Mouse (Mus musculus) kidney, postnatal 36 days (tissue): ENCODE results near the gene Ankrd33b.
A peak's percentile ranks its signal among the peaks of the same experiment; 100 is the strongest.

Experiments
- DNase-seq, 2 experiments: peaks; one replicate each; pipeline ENCODE4 v3.0.0; 2021 to 2022; ENCODE audit warnings: mixed read lengths in 2 of 2

The Ankrd33b gene

DNA sequence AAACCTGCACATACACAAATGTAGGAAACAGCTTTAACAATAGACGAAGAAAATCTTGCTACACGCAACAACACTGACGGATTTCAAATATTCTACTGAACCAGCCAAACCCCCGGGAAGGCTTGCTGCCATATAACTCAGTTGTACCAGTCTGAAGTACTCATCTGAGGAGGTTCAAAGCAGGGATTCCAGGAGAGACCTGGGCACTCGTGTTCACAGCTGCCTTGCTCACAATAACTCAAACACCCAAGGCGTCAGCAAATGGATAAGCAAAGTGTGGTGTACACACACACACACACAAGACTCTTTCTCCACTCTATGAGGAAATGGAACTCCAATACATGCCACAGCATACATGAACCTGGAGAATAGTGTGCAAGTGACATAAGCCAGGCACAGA lies 29.5 kb downstream of the Ankrd33b start:
- DNase-seq: no peak

DNA sequence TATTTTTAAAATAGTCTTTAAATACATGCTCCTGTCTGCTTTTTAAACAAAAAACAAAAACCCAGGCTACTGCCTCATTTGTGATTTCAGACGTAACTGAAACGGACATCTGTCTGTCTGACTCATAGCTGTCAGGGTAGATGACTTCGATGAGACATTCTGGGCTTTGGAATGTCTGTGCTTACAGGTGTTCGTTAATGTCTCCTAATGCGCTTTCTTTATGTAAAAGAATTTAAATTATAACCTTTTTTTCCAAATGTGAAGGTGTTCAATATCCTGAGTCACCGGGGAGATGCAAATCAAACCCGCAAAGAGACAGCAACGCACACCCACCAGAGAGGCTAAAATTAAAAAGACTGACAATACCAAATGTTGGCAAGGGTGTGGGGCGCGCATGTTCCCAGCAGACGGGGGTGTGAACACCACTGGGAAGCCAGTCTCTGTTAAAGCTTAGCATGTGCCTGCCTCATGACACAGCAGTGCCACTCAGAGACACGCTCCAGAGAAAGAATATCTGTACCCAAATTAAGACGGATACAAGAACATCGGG lies 30.3 kb downstream of the Ankrd33b start:
- DNase-seq: no peak

DNA sequence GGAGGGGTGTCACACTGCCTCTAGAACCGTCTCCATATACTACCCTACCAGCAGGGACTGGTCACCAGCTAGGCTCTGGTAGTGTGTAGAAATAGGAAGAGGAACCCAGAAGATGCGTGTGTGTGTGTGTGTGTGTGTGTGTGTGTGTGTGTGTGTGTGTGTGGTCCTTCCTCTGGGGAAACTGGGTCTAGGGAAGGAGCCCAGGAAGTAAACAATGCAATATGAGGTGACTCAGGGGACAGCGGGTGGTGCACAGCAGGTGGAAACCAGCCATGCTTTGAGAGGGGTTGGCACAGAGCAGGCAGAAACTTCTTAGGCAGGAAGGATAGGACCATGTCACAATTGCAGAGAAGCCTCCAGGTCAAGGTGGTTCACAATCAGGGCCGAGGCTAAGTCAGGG lies 30.8 kb downstream of the Ankrd33b start:
- DNase-seq: peak in 1 of 2 experiments; percentile 27

DNA sequence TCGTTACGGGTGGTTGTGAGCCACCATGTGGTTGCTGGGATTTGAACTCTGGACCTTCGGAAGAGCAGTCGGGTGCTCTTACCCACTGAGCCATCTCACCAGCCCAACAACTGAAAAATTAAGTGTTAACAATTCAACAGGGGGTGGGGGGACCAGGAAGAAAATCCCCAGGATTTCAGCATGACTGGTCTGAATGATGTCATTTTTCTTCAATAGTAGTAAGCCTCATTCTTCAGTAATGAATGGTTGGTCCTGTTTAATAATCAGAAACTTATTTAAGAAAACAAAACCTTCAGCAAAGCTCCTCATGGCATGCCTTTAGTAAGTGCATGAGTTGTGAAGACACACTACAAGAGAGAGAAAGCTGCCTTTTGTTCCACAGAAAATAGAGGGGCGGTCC lies 32.7 kb downstream of the Ankrd33b start:
- no peak for DNase-seq

DNA sequence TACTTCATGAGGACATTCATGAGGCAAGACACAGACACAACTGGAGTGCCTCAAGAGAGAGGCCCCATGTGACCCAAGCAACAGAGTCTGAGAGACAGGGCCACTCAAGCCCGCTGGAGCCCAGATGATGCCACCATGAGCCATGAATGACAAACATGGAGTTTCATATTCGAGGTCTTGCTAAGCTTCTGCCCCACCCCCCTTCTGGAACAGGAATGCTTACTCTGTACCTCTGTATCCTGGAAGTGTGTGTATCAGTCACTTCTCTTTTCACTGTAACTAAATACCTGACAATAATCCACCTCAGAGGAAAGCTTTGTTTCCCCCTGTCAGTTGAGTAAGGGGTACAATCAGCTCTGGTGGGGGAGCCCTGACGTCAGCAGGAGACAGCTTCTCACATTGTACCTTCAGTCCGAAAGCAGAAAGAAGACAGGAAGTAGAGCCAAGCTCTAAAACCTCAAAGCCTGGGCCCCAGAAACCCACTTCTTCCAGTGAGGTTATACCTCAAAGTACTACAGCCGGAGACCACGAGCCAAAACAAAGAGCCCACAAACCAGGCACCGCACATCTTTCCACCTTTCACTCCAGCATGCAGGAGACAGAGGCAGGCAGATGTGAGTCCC lies 34.9 kb downstream of the Ankrd33b start:
- no peak for DNase-seq

DNA sequence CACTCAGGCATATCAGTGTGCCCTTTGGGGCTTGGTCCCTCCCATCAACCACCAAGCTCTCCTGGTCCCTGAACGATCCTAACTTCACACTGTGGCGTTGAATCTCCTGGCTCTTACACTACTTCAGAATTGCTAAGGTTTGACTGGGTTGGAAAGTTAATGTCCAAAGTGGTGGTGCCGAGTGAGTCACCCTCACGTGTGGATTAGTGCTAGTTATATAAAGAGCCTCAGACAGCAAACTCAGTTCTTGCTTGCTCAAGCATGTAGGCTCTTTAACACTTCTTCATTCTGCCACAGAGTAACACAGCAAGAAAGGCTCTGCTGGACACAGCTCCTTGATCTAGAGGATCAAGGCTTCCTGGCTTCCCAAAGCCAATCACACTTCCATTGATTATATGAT lies 35.8 kb downstream of the Ankrd33b start:
- peak; percentile 34 to 67 for DNase-seq

DNA sequence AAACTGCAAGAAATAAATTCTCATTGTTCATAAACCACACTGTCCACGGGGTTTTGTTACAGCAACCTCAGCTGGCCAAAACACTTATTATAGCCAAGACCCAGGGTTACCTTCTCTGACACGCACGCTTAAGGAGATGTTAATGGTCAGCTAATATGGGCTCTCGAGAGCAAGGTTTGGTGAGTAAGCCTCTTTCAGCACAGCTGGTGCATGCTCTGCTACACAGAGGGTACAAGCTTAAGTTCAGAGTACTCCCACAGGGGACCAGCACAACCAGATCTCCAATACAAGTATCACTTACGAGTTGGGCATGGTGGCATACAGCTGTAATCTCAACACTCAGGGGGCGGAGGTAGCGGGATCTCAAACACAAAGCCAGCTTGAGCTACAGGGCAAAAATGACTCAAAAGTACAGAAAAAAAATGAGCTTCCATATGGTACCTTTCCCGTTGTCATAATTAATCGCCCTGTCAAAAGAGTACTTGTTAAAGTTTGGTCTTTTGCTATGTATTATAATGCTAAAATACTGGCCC lies 39.4 kb downstream of the Ankrd33b start:
- DNase-seq: peak in 1 of 2 experiments; percentile 23

DNA sequence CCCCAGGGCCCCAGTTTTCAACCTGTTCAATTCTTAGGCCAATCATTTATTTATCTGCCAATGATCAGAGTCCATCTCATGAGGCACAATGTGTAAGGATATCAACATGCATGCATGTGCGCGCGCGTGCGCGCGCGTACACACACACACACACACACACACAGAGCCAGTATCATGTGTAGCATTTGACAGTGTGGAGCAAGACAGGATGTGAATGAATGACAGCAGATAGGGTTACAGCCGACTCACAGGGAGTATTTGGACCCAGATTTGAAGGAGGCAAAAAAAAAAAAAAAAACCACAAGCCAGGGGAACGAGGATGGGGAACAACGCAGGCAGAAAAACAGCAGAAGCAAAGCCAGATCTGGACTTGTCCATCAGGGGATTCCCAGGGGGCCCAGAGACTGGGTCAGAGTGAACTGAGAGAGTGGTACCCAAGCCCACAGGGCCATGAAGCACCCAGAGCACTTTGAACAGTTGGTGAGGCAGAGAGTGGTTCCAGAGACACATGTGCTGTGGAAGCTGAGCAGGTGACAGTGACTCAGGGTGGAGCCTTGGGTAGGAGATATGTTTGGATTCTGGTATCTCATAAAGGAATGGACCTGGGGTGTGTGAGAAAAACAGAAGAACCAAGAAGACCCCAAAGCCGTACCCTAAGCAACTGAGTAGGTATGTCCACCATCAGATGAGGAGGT lies 41.7 kb downstream of the Ankrd33b start:
- no peak for DNase-seq

DNA sequence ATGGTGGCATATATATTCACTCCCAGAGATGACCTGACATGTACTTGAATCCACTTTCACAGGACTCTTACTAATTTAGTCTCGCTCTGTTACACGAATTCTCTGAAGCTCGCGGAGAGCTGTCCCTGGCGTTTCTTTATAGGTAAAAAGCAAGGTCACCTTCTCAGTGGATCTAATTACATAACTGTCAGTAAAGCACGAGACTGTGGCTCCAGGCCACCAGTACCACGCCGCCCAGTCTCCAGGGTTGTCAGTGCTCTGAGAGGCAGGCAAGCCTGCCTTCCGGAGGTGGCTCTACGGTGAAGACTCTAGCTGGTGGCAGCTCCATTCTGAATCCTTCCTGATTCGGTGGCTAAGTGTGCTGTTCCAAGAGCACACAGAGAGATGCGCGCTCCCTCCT lies 43.0 kb downstream of the Ankrd33b start:
- DNase-seq: peak; percentile 55 to 56

DNA sequence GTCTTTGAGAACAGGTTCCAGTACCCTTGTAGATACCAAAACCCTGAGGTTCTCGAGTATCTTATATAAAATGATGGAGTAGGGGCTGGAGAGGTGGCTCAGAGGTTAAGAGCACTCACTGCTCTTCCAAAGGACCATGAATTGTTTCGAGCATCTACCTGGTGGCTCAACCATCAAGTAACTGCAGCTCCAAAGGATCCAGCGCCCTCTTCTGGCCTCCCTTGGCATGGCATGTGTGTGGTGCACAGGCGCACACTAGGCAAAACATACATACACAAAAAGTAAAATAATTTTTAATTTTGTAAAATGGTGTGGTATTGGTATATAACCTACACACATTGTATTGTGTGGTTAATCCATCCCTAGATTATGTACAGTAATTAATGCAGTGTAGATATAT lies 43.8 kb downstream of the Ankrd33b start:
- DNase-seq: peak; percentile 35 to 75

DNA sequence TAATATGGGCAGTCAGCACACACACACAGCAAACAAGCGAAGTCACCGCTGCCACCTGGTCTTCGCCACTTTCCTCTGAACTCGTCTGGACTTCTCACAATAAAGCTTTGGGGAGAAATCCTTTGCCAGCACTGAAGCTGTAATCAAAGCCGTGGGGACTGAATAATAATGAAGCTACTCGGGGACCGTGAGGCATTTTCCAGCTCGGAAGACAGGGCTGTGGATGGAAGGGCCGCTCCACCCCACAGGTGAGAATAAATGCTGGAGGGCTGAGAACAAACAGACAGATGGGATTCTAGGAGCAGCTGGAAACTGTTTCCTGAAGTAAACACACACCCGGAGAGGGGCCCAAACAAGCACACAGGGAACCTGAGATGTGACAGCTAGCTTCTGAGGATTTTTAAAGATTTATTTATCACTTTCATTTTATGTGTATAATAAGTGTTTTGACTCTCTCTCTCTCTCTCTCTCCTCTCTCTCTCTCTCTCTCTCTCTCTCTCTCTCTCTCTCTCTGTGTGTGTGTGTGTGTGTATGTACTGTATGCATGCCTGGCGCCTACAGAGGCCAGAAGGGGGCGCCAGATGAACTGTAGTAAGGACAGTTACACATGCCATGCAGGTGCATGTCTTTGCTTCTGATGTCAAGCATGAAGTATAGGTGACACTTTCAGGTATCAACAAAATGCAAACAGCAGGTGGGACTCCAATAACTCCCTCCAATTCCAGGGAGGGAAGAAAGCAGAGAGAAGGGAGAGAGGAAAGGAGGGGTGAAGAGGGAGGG lies 46.7 kb downstream of the Ankrd33b start:
- peak in 1 of 2 experiments; percentile 74 for DNase-seq

DNA sequence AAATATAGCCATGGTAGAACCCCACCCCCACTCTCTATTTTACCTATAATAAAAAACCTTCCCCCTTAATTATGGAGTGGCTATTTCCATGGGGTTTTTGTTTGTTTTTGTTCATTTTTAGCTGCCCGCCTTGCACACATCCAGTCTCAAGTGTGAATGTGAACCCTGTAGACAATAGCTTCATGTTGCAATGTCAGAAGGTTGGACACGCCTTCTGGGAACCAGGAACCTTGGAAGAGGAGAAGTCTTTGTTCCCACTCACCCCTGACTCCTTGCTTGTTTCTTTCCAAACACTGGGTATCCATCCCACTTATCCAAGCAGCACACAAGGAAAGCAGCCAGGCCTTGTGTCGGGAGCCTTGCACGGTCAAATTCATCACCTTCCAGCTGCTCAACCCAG lies 48.5 kb downstream of the Ankrd33b start:
- DNase-seq: no peak

DNA sequence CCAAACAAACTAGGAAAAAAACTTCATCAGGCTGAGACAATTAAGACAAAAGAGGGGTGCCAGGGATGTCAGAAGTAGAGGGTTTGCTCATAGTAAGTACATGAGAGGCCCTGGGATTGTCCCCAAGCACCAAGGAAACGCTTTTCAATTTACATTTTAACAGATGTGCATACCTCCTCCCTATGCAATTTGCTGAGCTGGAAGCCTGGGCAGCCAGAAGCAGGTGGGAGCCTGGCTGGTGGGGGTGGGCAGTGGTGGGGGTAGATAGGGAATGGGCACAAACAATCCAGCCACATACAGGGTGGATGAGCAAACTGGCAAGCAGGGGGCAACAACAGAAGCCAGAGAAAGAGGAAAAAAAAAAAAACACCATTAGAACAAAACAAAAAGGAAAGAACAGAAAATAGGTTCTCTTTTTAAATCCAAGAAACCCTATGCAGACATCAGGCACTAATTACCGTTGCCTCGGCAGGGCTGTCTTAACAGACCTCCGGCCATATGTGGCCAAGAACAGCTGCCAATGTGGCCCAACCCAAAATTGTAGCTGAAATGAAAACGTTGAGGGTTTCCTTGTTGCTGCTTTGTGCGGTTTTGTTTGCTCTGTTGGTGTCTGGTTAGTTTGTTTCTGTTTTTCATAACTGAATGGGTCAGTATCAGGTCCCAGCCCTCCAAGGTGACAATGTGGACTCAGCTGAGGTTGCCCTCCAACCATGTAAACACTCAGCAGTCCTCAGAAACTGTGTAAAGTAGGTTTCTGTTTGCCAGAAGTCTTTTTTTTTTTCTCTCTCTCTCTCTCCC lies 49.2 kb downstream of the Ankrd33b start:
- DNase-seq: no peak

DNA sequence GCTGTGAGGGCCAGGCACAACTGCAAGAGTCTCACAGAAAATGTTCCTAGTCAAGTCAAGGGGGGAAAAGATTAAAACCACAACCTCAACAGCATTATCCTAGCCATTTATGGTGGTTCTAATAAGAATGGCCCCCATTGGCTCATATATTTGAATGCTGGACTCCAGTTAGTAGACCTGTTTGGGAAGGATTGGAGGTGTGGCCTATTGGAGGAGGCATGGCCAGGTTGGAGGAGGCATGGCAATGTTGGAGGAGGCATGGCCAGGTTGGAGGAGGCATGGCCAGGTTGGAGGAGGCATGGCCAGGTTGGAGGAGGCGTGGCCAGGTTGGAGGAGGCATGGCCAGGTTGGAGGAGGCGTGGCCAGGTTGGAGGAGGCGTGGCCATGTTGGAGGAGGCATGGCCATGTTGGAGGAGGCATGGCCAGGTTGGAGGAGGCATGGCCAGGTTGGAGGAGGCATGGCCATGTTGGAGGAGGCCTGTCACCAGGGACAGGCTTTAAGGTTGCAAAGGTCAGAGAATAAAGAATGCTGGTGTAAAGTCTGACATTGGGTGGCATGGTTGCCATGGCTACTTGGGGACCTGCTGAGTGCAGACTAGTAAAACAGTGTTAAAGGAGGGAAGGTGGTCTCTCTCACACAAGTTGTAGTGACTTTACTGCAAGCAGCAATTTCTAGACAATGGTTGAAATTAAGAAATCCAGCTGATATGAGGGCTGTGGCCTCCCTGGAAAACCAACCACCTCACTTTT lies 50.3 kb downstream of the Ankrd33b start:
- no peak for DNase-seq

DNA sequence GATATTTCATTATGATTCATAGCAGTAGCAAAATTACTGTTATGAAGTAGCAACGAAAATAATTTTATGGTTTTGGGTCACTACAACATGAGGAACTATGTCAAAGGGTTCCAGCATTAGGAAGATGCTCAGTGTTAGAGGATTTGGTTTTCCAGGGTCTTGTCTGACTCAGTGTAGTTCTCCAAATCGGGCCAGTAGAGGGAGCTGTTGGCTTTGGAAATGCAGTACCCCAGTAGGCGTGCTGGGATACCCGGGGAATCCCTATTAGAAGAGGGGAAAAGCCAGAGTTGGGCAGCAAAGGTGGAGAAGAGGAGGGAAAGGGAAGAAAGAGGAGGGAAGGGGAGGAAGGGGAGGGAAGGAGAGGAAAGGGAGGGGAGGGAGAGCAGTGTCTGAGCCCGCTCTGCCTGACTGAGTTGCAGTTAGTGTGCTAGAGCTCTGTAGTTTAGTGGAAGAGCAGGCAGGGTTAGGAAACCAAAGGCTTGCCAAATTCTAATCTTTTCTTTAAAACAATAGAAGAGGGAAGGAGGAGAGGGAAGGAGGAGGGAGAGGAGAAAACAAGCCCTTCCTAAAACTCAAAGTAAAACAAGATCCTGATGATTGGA lies 51.8 kb downstream of the Ankrd33b start:
- DNase-seq: peak; percentile 85 to 91

DNA sequence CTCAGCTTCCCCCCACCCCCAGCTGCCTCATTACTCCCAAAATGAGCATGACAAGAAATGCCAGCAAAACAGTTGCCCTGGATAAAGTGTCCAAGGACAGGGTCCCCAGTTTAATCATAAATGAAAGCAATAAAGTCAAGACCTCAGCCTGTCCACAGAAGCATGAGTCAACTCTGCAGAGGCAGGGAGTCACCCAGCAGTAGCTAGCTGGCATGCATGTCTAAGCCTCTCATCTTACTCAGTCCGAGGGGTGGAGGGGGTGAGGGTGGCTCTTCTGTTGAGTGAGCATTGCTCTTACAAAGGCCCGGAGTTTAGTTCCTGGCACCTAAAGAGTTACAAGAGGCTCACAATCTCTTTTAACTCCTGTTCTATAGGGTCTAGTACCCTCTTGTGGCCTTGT lies 55.5 kb downstream of the Ankrd33b start:
- DNase-seq: no peak

DNA sequence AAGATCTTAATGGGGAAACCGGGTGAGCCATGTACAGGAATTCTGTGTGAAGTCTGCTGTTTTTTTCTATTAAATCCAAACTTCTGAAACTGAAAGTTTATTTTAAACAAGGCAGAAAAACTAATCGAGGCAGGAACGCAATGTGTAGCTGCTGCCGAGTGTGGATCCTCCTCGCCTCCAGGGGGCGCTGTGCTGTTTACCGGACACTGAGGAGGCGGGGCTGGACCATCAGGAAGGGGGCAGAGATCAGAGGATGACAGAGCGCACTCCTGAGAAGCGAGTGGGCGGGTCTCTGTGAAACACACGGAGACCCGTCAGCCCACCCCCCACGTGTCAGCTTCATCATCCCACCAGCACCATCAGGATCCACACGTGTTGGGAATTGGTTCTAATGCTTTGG lies 58.0 kb downstream of the Ankrd33b start:
- peak in 1 of 2 experiments; percentile 66 for DNase-seq

DNA sequence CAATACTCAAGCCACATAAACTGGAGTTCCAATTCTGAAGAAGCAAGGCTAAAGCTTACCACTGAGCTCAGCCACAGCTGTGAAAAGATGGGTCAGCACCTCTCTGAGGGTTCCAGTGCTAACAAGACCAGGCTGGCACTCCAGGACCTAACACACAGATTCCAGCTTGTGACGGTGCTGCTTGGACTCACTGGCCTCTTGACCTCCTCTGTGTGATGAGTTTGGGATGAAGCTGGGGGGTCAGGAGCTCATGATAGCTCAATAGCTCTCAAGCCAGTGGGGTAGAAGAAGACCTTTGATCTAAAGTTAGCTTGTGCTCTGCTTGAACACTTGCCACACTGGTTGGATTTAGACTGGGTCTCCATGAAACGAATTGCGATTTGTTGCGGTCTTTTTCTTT lies 60.8 kb downstream of the Ankrd33b start:
- DNase-seq: peak; percentile 44 to 69

DNA sequence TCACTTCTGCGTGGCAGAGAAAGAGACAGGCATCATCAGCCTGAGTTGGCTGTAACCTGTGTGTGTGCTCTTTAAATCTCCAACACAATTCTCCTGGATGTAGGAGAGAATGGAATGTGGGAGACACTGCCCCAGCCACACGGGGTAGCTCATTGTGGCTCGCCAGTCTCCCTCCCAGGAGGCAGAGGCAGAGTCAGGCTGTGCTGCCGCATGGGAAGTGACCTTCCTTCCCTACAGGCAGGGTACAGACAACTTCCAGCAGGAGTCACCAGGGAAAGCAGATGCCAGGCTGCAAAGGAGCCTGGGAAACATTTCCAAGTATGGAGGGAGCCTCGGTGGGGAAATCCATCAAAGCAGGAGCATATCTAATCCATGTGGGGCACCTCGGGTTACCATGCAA lies 62.3 kb downstream of the Ankrd33b start:
- DNase-seq: no peak

DNA sequence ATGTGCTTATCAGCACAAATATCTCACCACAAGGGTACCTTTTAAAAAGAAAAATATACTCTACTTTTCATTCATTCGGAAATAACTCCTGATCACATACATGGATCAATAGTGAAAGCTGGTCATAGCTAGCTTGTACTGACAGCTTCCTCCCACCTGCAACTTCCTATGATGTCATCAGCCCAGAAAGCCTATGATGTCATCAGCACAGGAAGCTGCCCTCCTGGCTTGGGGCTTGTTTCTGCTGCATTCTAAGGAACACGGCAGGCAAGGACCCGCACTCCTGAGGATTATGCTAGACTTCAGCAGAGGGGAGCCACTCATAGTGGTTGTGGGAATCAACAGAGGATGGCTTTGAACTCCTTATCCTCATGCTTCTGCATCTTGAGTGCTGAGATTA lies 63.2 kb downstream of the Ankrd33b start:
- DNase-seq: no peak

DNA sequence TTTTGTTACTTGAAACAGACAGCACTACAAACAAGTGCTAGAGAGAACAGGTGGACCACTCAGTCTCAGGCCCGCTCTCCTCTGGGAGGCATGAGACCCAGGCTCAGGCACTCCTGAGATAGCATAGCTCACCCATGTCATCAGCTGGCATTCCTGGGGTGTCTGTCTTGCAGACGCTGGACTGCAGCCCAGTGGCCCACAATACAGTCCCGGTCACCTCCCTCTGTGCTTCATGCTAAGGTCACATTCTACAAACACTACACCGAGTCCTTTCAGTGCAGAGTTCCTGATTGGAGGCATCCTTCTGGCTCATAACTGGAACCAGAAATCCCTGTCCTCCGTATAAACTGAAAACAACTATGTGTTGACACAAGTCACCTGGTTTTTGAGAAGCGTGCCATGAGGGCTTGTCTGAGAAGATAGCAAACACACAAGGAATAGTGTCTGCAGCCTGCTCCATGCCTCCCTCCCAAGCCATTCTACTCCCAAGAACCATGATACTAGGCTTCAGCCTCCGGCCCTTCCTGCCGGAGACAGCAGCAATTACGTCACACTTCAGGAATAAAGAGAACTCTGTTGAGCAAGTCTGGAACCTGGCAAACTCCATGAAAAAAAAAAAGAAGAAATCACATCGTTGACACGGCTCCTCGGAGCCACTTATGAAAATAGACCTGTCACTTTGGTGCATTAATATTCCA lies 65.1 kb downstream of the Ankrd33b start:
- no peak for DNase-seq
